Mouse (Mus musculus) small intestine, adult 2 months (tissue): ENCODE measurements around the gene 1700030K09Rik.

Experiments used
- CTCF ChIP-seq: fragments of 200-500 bp; IDR thresholded peaks from 2 replicates; pipeline ENCODE4 v1.5.1; 2012; ENCODE audit warnings: low read depth, mild to moderate bottlenecking, control low read depth, inconsistent platforms, low read length, moderate library complexity, mixed read lengths; ENCODE audit not compliant: insufficient replicate concordance, insufficient read length; ENCODE audit errors: extremely low read depth
- POLR2A ChIP-seq: fragments of 200-500 bp; IDR thresholded peaks from 2 replicates; pipeline ENCODE4 v1.6.1; 2012; ENCODE audit warnings: low read depth, mild to moderate bottlenecking, control low read depth, inconsistent platforms, low read length, moderate library complexity

GRCm38 (mm10) chr8:72402981-72403380 is 40.7 kb upstream of the 1700030K09Rik start:
- TF ChIP-seq POLR2A (no peak), CTCF (no peak)
